Mouse (Mus musculus) liver, adult 2 months (tissue): ENCODE measurements around the gene Slc43a2.

Experiments
- CTCF ChIP-seq: fragments of 200-500 bp; IDR thresholded peaks from 2 replicates; pipeline ENCODE4 v1.5.1; 2011; ENCODE audit warnings: low read depth, low read length, control low read depth
- POLR2A ChIP-seq: fragments of 200-500 bp; IDR thresholded peaks from 2 replicates; pipeline ENCODE4 v1.6.1; 2011; ENCODE audit warnings: low read length, control low read depth; ENCODE audit not compliant: insufficient read depth; ENCODE audit errors: extremely low read depth

GRCm38 (mm10) chr11:75526943-75527342 is 4.6 kb upstream of the Slc43a2 start:
- TF ChIP-seq POLR2A (no peak), CTCF (no peak)
